In the genomic region with DNA sequence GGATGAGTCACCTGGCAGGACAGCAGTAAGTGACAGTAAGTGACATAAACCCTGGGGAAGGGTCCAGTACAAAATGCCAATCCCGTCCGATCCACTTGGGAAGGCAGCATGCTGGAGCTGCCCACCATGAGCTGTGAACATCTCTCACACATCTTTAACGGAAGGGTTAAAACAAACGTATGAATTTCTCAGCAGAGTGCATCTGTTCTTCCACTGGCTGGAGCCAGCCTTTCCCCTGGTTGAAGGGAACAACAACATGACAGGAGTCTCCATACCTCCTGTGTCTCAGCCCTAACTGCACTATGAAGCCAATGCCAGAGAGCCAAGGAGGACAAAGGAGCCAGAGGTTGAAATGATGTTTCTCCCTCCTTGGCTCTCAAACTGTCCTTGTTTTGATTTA, we compare ENCODE assay signal across 9 mouse cellular contexts.
"Had no signal": no experiment of that assay in that cellular context is flagged by ENCODE, and none has a peak within 500 bp of the region (broad histone marks: within the 10 kb centered on the region; RNA-seq: fewer than 3 reads in every experiment).

No protein-coding gene starts in this region.

- DNase-seq: kidney, adult 2 months; kidney, postnatal 25 days; left cerebral cortex, postnatal 4 days; liver, embryonic 13.5 days; midbrain, embryonic 14.5 days; thymus, adult 18-20 months; thymus, postnatal 4 days had no signal

- H3K9ac ChIP-seq: liver, embryonic 13.5 days had no signal

- H3K4me2 ChIP-seq: liver, embryonic 13.5 days; midbrain, embryonic 11.5 days had no signal

- H3K27me3 ChIP-seq: liver, embryonic 13.5 days had no signal

- H3K27ac ChIP-seq: kidney, postnatal 0 days; liver, embryonic 13.5 days had no signal

- H3K4me1 ChIP-seq: liver, embryonic 13.5 days had no signal

- H3K36me3 ChIP-seq: liver, embryonic 13.5 days had no signal

- H3K9me3 ChIP-seq: liver, embryonic 13.5 days had no signal

- H3K4me3 ChIP-seq: liver, embryonic 13.5 days had no signal
